Mouse (Mus musculus) skeletal muscle tissue, postnatal 0 days (tissue): ENCODE data around the gene Gfi1. TPM values are rescaled to one million over a fixed set of nuclear protein-coding genes. Genes with fewer than 3 reads are reported as not detected.

Source experiments
- polyA plus RNA-seq: library from polyadenylated mRNA; unstranded; fragments of >200 nt; fragmentation: Nextera tagmentation; extraction: Ambion mirVana; gene quantifications from 2 replicates; pipeline ENCODE4 v1.2.1, GENCODE M21; 2015

Gfi1 gene
- polyA plus RNA-seq = 0.27 and 0.69 TPM in 2 replicates

GRCm38 (mm10) chr5:107725435-107726261 lies at the start of gene Gfi1:
Gfi1 (minus strand) TSS chr5:107726036.

Other genes with a start within 250 kb of the Gfi1 start
- 0.14 and 0.35 TPM in 2 replicates for gene Gm42669, start 218.4 kb downstream of the Gfi1 start, polyA plus RNA-seq
- gene 1700028K03Rik, start 191.3 kb downstream of the Gfi1 start, polyA plus RNA-seq = 0.04 TPM in 1 of 2 replicates, not detected in the other
- gene Rpap2, start 128.7 kb downstream of the Gfi1 start, polyA plus RNA-seq = 12.9 and 13.4 TPM in 2 replicates
- 18.2 and 20.7 TPM in 2 replicates for gene Glmn, start 128.1 kb downstream of the Gfi1 start, polyA plus RNA-seq
- gene Ube2d2b, start 104.1 kb upstream of the Gfi1 start, polyA plus RNA-seq = not detected in 2 replicates
- gene Evi5, start 149.1 kb upstream of the Gfi1 start, polyA plus RNA-seq = 28.3 and 37.0 TPM in 2 replicates
- 21.1 and 24.2 TPM in 2 replicates for gene Rpl5, start 174.5 kb upstream of the Gfi1 start, polyA plus RNA-seq